Mouse (Mus musculus) intestine, embryonic 16.5 days (tissue): ENCODE results near the gene Mpg. TPM values are rescaled to one million over a fixed set of nuclear protein-coding genes. Genes with fewer than 3 reads are reported as not detected.

ENCODE experiments used
- ATAC-seq: fragments of 200-750 bp; cut with Nextera tagmentation; 2 replicates; pipeline ENCODE4 v1.8.0; 2017; ENCODE audit warnings: moderate TSS enrichment, moderate library complexity
- H3K27ac ChIP-seq: fragments of 300-500 bp; sonication (generic); 2 replicates; pipeline ENCODE4 v1.5.1; 2014; ENCODE audit warnings: mild to moderate bottlenecking, low read length
- H3K27me3 ChIP-seq: fragments of 300-500 bp; sonication (generic); replicated peaks from 2 replicates; pipeline ENCODE4 v1.6.1; 2014; ENCODE audit warnings: low read length, control low read depth, mixed read lengths; ENCODE audit not compliant: control insufficient read depth, insufficient read depth
- H3K36me3 ChIP-seq: fragments of 300-500 bp; sonication (generic); 2 replicates; pipeline ENCODE4 v1.6.1; 2014; ENCODE audit warnings: low read length, control low read depth; ENCODE audit not compliant: control insufficient read depth, insufficient read depth
- H3K4me1 ChIP-seq: fragments of 300-500 bp; sonication (generic); 2 replicates; pipeline ENCODE4 v1.6.1; 2014; ENCODE audit warnings: low read length, control low read depth, mixed read lengths; ENCODE audit not compliant: control insufficient read depth, insufficient read depth
- H3K4me2 ChIP-seq: fragments of 300-500 bp; sonication (generic); 2 replicates; pipeline ENCODE4 v1.6.1; 2014; ENCODE audit warnings: low read depth, low read length, control low read depth
- H3K4me3 ChIP-seq: fragments of 300-500 bp; sonication (generic); 2 replicates; pipeline ENCODE4 v1.5.1; 2014; ENCODE audit warnings: mild to moderate bottlenecking, low read length
- H3K9ac ChIP-seq: fragments of 300-500 bp; sonication (generic); 2 replicates; pipeline ENCODE4 v1.6.1; 2014; ENCODE audit warnings: low read depth, low read length
- H3K9me3 ChIP-seq: fragments of 300-500 bp; sonication (generic); 2 replicates; pipeline ENCODE4 v1.6.1; 2016; ENCODE audit warnings: low read length, control low read depth; ENCODE audit not compliant: control insufficient read depth
- WGBS: fragments of 180-500 bp; shearing (Covaris S2); extraction: QIAGEN DNeasy Blood & Tissue Kit; methylation state at CpG from one replicate; pipeline ENCODE4 v1.1.7; 2014; 5-methylcytosine and 5-hydroxymethylcytosine counted together
- polyA plus RNA-seq: library from polyadenylated mRNA; unstranded; fragments of >200 nt; fragmentation: Nextera tagmentation; extraction: Ambion mirVana; gene quantifications from 2 replicates; pipeline ENCODE4 v1.2.1, GENCODE M21; 2015

Mpg gene
- polyA plus RNA-seq, 1 experiment from 2014 or later: 33.8 TPM

DNA sequence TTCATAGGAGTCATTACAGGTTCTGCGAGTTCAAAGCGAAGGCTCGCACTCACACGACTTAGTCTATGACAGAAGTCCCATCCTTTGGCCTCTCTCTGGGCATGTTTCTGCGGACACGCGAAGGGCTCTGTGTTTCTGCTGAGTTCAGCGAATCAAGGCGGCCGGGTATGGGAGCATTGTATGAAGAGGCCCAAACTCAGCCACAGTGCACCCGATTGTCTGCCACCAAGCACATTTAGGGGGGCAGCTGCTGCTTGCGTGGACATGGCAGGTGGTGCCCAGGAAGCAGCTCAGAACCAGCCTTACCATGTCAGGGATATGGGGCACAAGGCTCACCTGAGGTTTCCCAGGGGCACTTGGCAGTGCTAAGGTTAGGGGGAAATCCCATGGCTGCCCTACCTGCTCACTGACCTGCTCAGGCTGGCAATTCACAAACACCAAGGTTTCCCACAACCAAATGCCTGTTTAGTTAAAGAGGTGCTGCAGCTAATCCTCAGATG lies 52.2 kb downstream of the Mpg start:
- Histone ChIP-seq H3K27ac (no peak overlapping the region), H3K27me3 (peaks cover 28% of the 10 kb centered on the region), H3K4me1 (no peaks in the 10 kb centered on the region), H3K4me2 (no peak overlapping the region), H3K9ac (no peak overlapping the region), H3K9me3 (no peaks in the 10 kb centered on the region), H3K36me3 (no peaks in the 10 kb centered on the region), H3K4me3 (no peak overlapping the region)
- 79% methylated on average over 12 of the region's 12 CpGs for WGBS
- no peak for ATAC-seq

DNA sequence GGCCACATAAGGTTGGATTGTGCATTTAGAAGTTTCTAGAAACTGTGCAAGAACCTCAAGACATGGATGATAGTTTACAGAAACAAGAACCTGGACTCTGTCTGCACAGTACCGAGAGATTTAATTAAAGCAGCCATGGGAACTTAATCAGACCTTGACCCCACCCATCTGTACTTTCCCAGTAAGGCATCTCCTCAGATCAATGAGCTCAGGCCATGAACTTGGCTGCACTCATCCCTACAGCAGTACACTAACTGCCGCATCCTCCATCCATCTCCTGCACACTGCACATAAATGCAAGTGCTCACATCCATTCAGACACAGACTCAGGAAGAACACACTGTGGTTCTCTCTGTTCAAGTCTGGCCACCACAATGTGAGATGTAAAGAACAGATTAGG lies 54.3 kb downstream of the Mpg start:
- no peak overlapping the region for H3K27ac ChIP-seq
- H3K4me2 ChIP-seq: no peak overlapping the region
- no peak for ATAC-seq
- no peak overlapping the region for H3K4me3 ChIP-seq
- no peaks in the 10 kb centered on the region for H3K4me1 ChIP-seq
- no peaks in the 10 kb centered on the region for H3K36me3 ChIP-seq
- H3K9me3 ChIP-seq: no peaks in the 10 kb centered on the region
- no peak overlapping the region for H3K9ac ChIP-seq
- 67% methylated on average over 2 of the region's 2 CpGs for WGBS
- H3K27me3 ChIP-seq: peaks cover 28% of the 10 kb centered on the region

DNA sequence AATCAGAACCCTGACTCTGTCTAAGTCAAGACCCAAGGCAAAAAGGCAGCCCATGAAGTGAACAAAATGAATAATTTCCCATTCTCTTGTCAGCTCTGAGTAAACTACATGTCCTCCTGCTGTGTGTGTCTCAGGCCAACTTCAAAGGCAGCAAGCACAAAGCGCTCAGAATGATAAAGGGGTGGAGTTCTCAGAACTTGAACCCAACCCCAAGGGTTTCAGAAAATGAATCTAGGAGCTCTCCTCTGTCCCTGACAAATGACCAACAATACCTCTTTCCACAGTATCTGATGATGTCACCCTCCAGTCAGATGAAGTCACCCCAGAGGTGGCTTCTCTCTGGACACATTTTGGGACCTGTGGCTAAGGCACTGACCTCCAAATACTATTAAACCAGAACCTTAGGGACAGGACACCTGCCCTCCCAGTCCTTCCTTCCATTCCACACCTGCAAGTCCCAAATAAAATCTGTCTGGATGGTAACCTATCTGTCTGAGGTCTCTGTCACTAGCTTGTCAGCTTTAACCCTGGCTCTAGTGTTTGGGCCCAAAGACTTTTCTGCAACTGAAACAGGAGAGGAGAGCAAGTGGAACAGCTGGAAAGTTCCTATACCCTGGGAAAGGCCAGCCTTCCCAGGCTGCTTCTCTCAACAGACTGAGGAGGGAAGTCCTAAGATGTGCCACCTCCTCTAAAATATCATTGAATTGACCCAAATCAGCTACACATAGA lies 55.3 kb downstream of the Mpg start:
- Histone ChIP-seq H3K9me3 (no peaks in the 10 kb centered on the region), H3K36me3 (no peaks in the 10 kb centered on the region), H3K4me2 (no peak overlapping the region), H3K9ac (no peak overlapping the region), H3K27me3 (peaks cover 25% of the 10 kb centered on the region), H3K27ac (no peak overlapping the region), H3K4me1 (no peaks in the 10 kb centered on the region), H3K4me3 (no peak overlapping the region)
- WGBS: 87% methylated on average over 1 of the region's 1 CpGs
- no peak for ATAC-seq

Other genes with a start within 250 kb of the Mpg start
- 9.3 and 9.9 TPM in 2 replicates for gene Nsg2, start 226.0 kb upstream of the Mpg start, polyA plus RNA-seq
- 0.02 and 0.11 TPM in 2 replicates for gene Il9r, start 26.2 kb upstream of the Mpg start, polyA plus RNA-seq
- gene Snrnp25, start 21.1 kb upstream of the Mpg start, polyA plus RNA-seq: 40.7 and 45.6 TPM in 2 replicates
- 50.3 and 51.5 TPM in 2 replicates for gene Rhbdf1, start 4.2 kb upstream of the Mpg start, polyA plus RNA-seq
- gene Nprl3, start 41.2 kb downstream of the Mpg start, polyA plus RNA-seq: 28.3 and 34.6 TPM in 2 replicates
- gene Hba-x, start 49.9 kb downstream of the Mpg start, polyA plus RNA-seq: 11.6 and 16.4 TPM in 2 replicates
- 3,658 and 4,448 TPM in 2 replicates for gene Hba-a1, start 57.0 kb downstream of the Mpg start, polyA plus RNA-seq
- gene Hbq1b, start 60.5 kb downstream of the Mpg start, polyA plus RNA-seq: 2.1 and 3.0 TPM in 2 replicates
- gene Hba-a2, start 70.0 kb downstream of the Mpg start, polyA plus RNA-seq: 9,012 and 11,055 TPM in 2 replicates
- gene Hbq1a, start 73.6 kb downstream of the Mpg start, polyA plus RNA-seq: 0.54 and 0.55 TPM in 2 replicates
- gene Sh3pxd2b, start 121.3 kb downstream of the Mpg start, polyA plus RNA-seq: 9.6 and 10.0 TPM in 2 replicates
- gene Ubtd2, start 228.9 kb downstream of the Mpg start, polyA plus RNA-seq: 21.8 and 22.6 TPM in 2 replicates